Mouse (Mus musculus) heart, adult 9 months (tissue): ENCODE results near the gene Slc22a12.

ENCODE experiments used
- DNase-seq, 2 experiments: peaks; one replicate each; pipeline ENCODE4 v3.0.0; 2022; ENCODE audit warnings: low spot score in 2 of 2

The Slc22a12 gene

DNA sequence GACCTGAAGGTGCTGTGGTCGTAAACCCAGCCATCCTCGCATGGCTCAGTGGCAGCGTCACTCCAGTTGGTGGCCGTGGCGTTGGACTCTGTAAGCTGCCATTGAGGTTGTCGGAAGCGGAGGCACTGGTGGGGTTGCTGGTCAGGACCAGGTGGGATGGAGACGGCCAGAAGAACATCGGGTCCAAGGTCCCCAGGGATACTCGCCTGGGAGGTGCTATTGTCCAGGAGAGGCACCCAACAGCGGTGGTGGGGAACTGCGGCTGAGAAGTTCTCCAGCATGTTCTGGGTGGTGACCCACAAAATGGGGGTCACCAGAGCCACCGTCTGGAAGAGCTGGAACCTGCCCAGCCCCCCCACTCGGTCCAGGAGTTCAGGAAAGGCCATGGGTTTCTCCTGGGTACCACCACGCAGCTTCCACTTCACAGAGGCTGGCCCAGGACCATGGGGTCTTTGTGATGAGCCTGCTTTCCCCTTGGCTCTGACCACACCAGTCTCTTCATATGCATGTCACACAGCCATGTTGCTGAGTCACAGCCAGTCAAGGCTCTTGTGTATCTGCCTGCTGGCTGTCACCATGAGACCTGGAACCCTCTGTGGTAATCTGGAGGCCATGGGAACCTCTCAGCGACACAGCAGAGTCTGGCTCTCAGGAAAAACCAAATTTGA, at the start of gene Slc22a12:
Gene Slc22a12, minus strand, starts transcription at position 666 of the 668 bp plus-strand sequence.
- DNase-seq: no peak

- no peak for DNase-seq
Observed at GRCm38 (mm10) chr19:6572001-6572400, 29.2 kb upstream of the Slc22a12 start.

- DNase-seq: no peak
Observed at GRCm38 (mm10) chr19:6571476-6571875, 28.6 kb upstream of the Slc22a12 start.

- DNase-seq: no peak
Observed at GRCm38 (mm10) chr19:6569561-6569960, 26.7 kb upstream of the Slc22a12 start.

GRCm38 (mm10) chr19:6569021-6569420, 26.2 kb upstream of the Slc22a12 start:
- no peak for DNase-seq

GRCm38 (mm10) chr19:6566450-6566849, 23.6 kb upstream of the Slc22a12 start:
- no peak for DNase-seq

DNA sequence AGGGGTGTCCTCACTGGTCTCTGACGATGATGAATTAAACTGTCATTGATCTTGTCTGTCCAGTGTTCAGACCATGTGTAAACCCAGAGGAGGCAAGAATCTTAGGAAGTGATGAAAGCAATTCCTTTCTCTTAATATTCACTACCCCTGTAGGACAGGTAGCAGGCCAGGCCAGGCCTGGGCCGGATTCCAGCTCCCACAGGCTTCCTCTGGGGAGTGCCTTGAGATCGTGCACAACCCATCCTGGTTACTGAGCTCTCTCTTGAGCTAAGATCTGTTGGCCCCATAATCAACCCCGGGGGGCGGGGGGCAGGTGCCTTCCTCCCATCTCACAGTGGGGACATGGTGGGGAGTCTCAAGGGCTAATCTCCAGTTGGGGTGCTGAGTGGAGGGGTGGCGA, 22.3 kb upstream of the Slc22a12 start:
- no peak for DNase-seq

GRCm38 (mm10) chr19:6560246-6560815, 17.5 kb upstream of the Slc22a12 start:
- DNase-seq: no peak

GRCm38 (mm10) chr19:6559576-6559975, 16.7 kb upstream of the Slc22a12 start:
- no peak for DNase-seq

DNA sequence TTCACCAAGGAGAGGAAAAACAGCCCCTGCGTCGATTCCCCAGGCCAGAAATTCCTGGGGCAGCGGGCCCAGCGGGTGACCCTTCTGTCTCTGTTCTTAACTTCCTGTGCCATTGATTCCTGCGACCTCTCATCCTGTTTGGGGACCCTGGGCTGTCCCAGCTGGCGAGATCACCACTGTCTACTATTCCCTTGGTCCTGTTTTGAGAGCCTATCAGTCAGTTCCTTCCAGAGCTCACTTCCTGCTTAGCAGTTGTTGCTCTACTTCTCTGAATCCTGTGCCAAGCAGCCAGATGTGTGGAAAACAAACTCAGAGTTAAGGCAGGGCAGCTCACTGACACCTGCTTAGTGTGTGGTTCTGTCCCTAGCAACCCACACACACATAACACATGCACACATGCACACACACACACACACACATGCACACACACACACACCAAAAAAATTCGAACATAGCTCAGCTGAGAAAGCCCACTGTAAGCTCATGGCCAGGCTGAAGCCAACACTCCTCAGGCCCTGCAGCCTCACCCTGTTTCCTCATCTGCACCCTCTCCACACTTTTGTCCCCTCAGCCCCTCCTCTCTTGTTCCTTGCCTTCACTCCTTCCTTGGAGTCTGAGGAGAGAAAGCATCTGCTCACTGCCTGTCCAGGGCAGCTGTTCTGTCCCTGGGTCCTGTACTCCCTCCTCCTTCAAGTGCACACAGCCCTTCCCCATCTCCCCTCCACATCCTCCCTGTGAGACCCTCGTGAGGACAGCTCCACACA, 11.2 kb upstream of the Slc22a12 start:
- DNase-seq: peak; percentile 76 to 86

DNA sequence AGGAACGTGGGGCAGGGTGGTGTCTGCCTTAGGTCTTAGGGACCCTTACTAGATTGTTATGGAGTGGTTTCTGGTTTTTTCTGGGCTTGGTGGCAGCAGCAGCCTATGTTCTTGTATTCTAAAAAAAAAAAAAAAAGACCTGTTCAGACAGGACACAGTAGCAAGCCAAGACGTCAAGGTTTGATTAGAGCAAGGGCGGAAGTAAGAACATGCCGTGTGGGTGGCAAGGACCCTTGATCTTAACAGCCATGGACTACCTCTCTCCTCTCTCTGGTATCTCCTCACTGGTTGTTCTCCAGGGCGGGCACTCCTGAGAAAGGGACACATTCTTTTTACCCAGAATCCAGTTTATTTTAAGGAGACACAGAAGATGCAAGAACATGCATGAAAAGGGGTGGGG, 10.3 kb upstream of the Slc22a12 start:
- no peak for DNase-seq

- no peak for DNase-seq
Observed at GRCm38 (mm10) chr19:6552302-6553028, 9.6 kb upstream of the Slc22a12 start.

DNA sequence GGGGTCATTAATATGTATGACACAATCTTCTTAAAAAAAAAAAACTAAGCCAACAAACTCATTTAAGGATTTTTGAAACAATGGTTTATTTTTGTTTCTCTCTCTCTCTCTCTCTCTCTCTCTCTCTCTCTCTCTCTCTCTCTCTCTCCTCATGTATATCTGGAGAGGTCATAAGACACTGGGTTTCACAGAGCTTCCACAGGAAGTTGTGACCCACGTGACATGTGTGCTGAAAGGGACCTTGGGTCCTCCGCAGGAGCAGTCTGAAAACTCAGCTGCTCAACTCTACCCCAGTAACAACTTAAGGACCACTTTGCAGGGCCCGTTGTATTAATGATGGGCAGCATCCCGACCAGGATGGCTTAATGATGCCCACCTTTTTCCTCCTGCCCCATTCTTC, 8.4 kb upstream of the Slc22a12 start:
- no peak for DNase-seq

DNA sequence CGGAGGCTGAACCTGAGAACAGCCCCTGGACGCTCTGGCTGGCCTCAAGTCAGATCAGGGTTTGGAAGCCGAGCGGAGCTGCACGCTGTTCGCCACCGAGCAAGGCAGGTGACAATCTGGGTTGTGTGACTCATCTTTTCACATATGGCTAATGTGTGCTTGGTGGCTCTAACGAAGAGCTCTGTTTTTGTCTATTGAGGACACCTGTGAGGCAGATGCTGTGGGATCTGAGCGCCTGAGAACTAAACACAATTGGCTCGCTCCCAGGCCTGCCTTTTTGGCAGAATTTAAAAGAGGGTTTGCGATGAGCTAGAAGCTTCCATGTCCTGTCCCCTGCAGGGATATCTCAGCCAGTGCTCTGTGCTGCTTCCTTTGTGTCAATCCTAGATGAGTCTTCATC, 6.7 kb upstream of the Slc22a12 start:
- DNase-seq: no peak

GRCm38 (mm10) chr19:6548431-6549410, 5.9 kb upstream of the Slc22a12 start:
- DNase-seq: no peak

GRCm38 (mm10) chr19:6547801-6548200, 5.0 kb upstream of the Slc22a12 start:
- DNase-seq: no peak

GRCm38 (mm10) chr19:6546096-6546495, 3.3 kb upstream of the Slc22a12 start:
- peak; percentile 46 to 65 for DNase-seq

DNA sequence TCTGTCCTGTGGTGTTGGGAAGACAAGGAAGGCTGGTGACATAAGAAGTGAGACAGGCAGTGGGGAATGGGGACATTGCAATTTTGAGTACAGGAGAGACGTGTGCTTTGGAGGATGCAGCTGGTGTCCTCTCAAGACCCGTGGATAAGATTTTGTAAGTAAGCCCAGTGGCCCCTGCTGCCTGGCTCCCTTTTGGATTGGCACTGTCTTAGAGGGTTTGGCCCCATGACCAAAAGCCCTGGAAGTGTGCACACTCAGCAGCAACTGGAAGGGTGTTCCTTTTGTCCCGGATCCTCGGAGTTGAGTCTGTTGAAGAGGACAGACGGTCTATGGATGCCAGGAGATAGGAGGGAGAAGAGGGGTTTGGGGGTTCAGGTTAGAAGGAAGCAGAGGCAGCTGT, 2.6 kb upstream of the Slc22a12 start:
- no peak for DNase-seq

GRCm38 (mm10) chr19:6544712-6545111, 1.9 kb upstream of the Slc22a12 start:
- no peak for DNase-seq

DNA sequence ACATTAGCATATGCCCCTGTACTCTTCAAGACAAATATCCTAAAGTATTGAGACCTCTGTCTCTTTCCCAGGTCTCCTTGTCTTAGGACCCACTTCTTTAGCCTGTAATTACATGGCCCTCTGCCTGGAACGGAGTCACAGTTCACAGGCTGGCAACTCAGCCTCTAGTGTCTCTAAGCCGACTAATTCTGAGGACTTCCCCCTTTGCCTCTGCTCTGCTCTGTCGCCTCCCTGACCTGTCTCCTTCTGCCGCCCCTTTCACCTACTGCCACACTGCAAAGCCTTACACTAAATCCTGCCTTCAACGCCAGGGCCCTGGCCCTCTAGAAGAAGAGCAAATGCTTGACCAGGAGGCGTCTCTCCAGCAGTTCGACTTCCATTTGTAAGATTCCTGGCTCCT, 686 bp upstream of the Slc22a12 start:
- DNase-seq: no peak

DNA sequence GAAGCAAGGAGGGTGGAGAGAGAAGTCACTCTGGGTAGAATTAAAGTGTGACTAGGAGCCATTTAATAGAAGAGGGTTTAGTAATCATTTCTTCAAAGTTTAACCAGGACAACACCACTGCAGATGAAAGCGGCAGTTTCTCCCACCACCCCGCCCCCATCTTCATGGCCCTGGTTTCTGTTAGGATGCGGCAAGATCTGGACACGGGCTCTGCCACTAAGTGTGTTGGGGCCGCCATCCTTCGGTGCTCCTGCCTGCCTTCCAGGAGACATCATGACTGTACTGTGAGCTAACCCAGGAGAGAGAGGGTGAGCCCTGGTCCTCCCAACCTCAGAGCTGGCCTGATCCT, 177 bp upstream of the Slc22a12 start:
- DNase-seq: no peak
